Comparison of ENCODE assay signal across 8 mouse cellular contexts in the genomic region with DNA sequence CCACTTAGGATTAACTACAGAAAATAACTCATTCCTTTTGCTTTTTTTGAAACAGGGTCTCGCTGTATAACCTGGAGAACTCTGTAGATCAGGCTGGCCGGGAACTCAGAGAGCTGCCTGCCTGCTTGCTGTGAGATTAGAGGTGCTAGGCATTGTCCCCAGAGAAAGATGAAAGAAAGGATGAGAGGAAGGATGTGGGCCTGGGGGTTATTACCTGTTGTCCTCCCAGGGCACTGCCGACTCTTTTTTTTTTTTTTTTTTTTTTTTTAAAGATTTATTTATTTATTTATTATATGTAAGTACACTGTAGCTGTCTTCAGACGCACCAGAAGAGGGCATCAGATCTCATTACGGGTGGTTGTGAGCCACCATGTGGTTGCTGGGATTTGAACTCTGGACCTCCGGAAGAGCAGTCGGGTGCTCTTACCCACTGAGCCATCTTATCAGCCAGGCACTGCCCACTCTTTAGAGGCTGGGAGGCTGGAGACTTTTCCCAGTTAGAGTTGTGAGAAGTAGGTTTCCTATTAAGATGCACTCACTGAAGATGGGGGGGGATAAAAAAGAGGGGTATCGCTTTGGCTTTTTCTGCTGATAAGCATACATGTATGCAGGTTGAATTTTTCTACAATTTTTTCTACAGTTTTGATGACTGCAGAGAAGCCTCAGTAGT. TPM values are rescaled to one million over a fixed set of nuclear protein-coding genes. Genes with fewer than 3 reads are reported as not detected.
DNase-seq lines count a peak whose midpoint lies in the region; ATAC-seq and TF ChIP-seq lines count a peak whose summit lies in the region.
"Not testable (repeated sequence)": the region's sequence is repeated elsewhere in the genome, so short reads cannot be mapped to it uniquely, and the experiment has no call there.

No protein-coding gene starts in this region.

- peaks cover 67% of the 10 kb centered on the region for H3K4me1 ChIP-seq in E14TG2a.4 (replicated peaks; ENCODE audit: low read depth, low read length)
- peaks cover 43% of the 10 kb centered on the region for H3K4me1 ChIP-seq in embryonic facial prominence, embryonic 10.5 days
- H3K4me1 ChIP-seq in forebrain, embryonic 14.5 days (ENCODE audit: control insufficient read depth, insufficient read depth, low read length): peaks cover 20% of the 10 kb centered on the region
- H3K4me1 ChIP-seq in heart, embryonic 12.5 days (replicated peaks): peaks cover 49% of the 10 kb centered on the region
- H3K4me1 ChIP-seq in hindbrain, embryonic 14.5 days (replicated peaks; ENCODE audit: control insufficient read depth, insufficient read depth, low read length): peaks cover 38% of the 10 kb centered on the region
- peaks cover 53% of the 10 kb centered on the region for H3K4me1 ChIP-seq in limb, embryonic 13.5 days
- peaks cover 55% of the 10 kb centered on the region for H3K4me1 ChIP-seq in liver, embryonic 13.5 days (replicated peaks)
- H3K4me1 ChIP-seq in neural tube, embryonic 12.5 days: peaks cover 26% of the 10 kb centered on the region

- not testable (repeated sequence) for H3K27me3 ChIP-seq in E14TG2a.4 (ENCODE audit: insufficient read depth, low read length); embryonic facial prominence, embryonic 10.5 days (replicated peaks; ENCODE audit: low read depth, poor library complexity, severe bottlenecking); forebrain, embryonic 14.5 days (replicated peaks; ENCODE audit: control insufficient read depth, insufficient read depth, low read length); heart, embryonic 12.5 days (replicated peaks); hindbrain, embryonic 14.5 days (ENCODE audit: control insufficient read depth, insufficient read depth, low read length); limb, embryonic 13.5 days; liver, embryonic 13.5 days; neural tube, embryonic 12.5 days (replicated peaks)

- 76% methylated on average over 8 of the region's 8 CpGs for WGBS in embryonic facial prominence, embryonic 10.5 days
- WGBS in forebrain, embryonic 14.5 days: 80% methylated on average over 6 of the region's 8 CpGs
- WGBS in heart, embryonic 12.5 days: 64% methylated on average over 8 of the region's 8 CpGs
- WGBS in hindbrain, embryonic 14.5 days: 86% methylated on average over 6 of the region's 8 CpGs
- 71% methylated on average over 8 of the region's 8 CpGs for WGBS in limb, embryonic 13.5 days
- 68% methylated on average over 7 of the region's 8 CpGs for WGBS in liver, embryonic 13.5 days (ENCODE audit: insufficient replicate concordance)
- WGBS in neural tube, embryonic 12.5 days: 76% methylated on average over 8 of the region's 8 CpGs

- TF ChIP-seq CTCF in E14TG2a.4 (conservative IDR thresholded peaks at IDR 0.05; ENCODE audit: low read length): not testable (repeated sequence)

- H3K9ac ChIP-seq in forebrain, embryonic 14.5 days (ENCODE audit: low read length); heart, embryonic 12.5 days; hindbrain, embryonic 14.5 days; neural tube, embryonic 12.5 days: not testable (repeated sequence)
- peak overlapping the region; percentile 31; the same call in 1 of the 2 replicates for H3K9ac ChIP-seq in limb, embryonic 13.5 days
- peak overlapping the region; percentile 22; the same call in 1 of the 2 replicates for H3K9ac ChIP-seq in liver, embryonic 13.5 days

- not testable (repeated sequence) for H3K27ac ChIP-seq in embryonic facial prominence, embryonic 10.5 days (replicated peaks); forebrain, embryonic 14.5 days (ENCODE audit: low read depth, low read length); heart, embryonic 12.5 days (ENCODE audit: poor library complexity, severe bottlenecking); hindbrain, embryonic 14.5 days; limb, embryonic 13.5 days; liver, embryonic 13.5 days; neural tube, embryonic 12.5 days

- DNase-seq in embryonic facial prominence, embryonic 10.5 days (ENCODE audit: low spot score); forebrain, embryonic 14.5 days (ENCODE audit: low spot score); hindbrain, embryonic 14.5 days (ENCODE audit: low spot score); liver, embryonic 13.5 days: not testable (repeated sequence)

- H3K4me3 ChIP-seq in E14TG2a.4 (replicated peaks; ENCODE audit: low read length): peak overlapping the region; percentile 89
- H3K4me3 ChIP-seq in embryonic facial prominence, embryonic 10.5 days: peak overlapping the region; percentile 16; the same call in 1 of the 2 replicates
- not testable (repeated sequence) for H3K4me3 ChIP-seq in forebrain, embryonic 14.5 days (ENCODE audit: low read depth, low read length); heart, embryonic 12.5 days; hindbrain, embryonic 14.5 days (replicated peaks; ENCODE audit: low read length); limb, embryonic 13.5 days; liver, embryonic 13.5 days (replicated peaks); neural tube, embryonic 12.5 days

- peaks cover 71% of the 10 kb centered on the region for H3K36me3 ChIP-seq in E14TG2a.4 (ENCODE audit: insufficient read depth, low read length)
- H3K36me3 ChIP-seq in embryonic facial prominence, embryonic 10.5 days (replicated peaks): peaks cover 75% of the 10 kb centered on the region
- H3K36me3 ChIP-seq in forebrain, embryonic 14.5 days (ENCODE audit: control insufficient read depth, insufficient read depth, low read length): peaks cover 55% of the 10 kb centered on the region
- H3K36me3 ChIP-seq in heart, embryonic 12.5 days: peaks cover 60% of the 10 kb centered on the region
- peaks cover 50% of the 10 kb centered on the region for H3K36me3 ChIP-seq in hindbrain, embryonic 14.5 days (replicated peaks; ENCODE audit: control insufficient read depth, insufficient read depth)
- peaks cover 60% of the 10 kb centered on the region for H3K36me3 ChIP-seq in limb, embryonic 13.5 days
- H3K36me3 ChIP-seq in liver, embryonic 13.5 days: peaks cover 66% of the 10 kb centered on the region
- H3K36me3 ChIP-seq in neural tube, embryonic 12.5 days: peaks cover 49% of the 10 kb centered on the region

- H3K9me3 ChIP-seq in E14TG2a.4 (ENCODE audit: low read length); embryonic facial prominence, embryonic 10.5 days; forebrain, embryonic 14.5 days (replicated peaks; ENCODE audit: control insufficient read depth, low read length); heart, embryonic 12.5 days (replicated peaks); hindbrain, embryonic 14.5 days (ENCODE audit: control insufficient read depth, low read length); limb, embryonic 13.5 days; liver, embryonic 13.5 days (replicated peaks); neural tube, embryonic 12.5 days: not testable (repeated sequence)

- ATAC-seq in forebrain, embryonic 14.5 days; heart, embryonic 12.5 days (ENCODE audit: insufficient number of reproducible peaks, low FRiP score); hindbrain, embryonic 14.5 days (ENCODE audit: low FRiP score); limb, embryonic 13.5 days (ENCODE audit: low FRiP score, low read depth); liver, embryonic 13.5 days (ENCODE audit: low read depth); neural tube, embryonic 12.5 days (ENCODE audit: low FRiP score, low read depth): not testable (repeated sequence)

- peak overlapping the region; percentile 88; the same call in 1 of the 2 replicates for H3K4me2 ChIP-seq in forebrain, embryonic 14.5 days (ENCODE audit: low read length)
- 0 out of 2 replicates have a peak overlapping the region, but pooled peaks have one; percentile 21 for H3K4me2 ChIP-seq in heart, embryonic 12.5 days
- 0 out of 2 replicates have a peak overlapping the region, but pooled peaks have one; percentile 24 for H3K4me2 ChIP-seq in hindbrain, embryonic 14.5 days (replicated peaks)
- peak overlapping the region; percentile 97 for H3K4me2 ChIP-seq in limb, embryonic 13.5 days (replicated peaks)
- 0 out of 2 replicates have a peak overlapping the region, but pooled peaks have one; percentile 3 for H3K4me2 ChIP-seq in liver, embryonic 13.5 days
- H3K4me2 ChIP-seq in neural tube, embryonic 12.5 days (replicated peaks): 0 out of 2 replicates have a peak overlapping the region, but pooled peaks have one; percentile 5

RNA-seq across cellular contexts. Expression of gene Nedd4, which starts 4.3 kb away (rescaled TPM):
- 660 and 664 TPM in 2 replicates for polyA plus RNA-seq in embryonic facial prominence, embryonic 10.5 days (2016; fragmentation: Nextera tagmentation; extraction: Ambion mirVana)
- 437 and 459 TPM in 2 replicates for polyA plus RNA-seq in forebrain, embryonic 14.5 days (2014; fragmentation: Nextera tagmentation; extraction: Ambion mirVana)
- polyA plus RNA-seq in heart, embryonic 12.5 days (2016; fragmentation: Nextera tagmentation; extraction: Ambion mirVana): 624 and 643 TPM in 2 replicates
- polyA plus RNA-seq in hindbrain, embryonic 14.5 days (2014; fragmentation: Nextera tagmentation; extraction: Ambion mirVana): 478 and 513 TPM in 2 replicates
- polyA plus RNA-seq in limb, embryonic 13.5 days (2015; fragmentation: Nextera tagmentation; extraction: Ambion mirVana): 754 and 779 TPM in 2 replicates
- 114 and 134 TPM in 2 replicates for polyA plus RNA-seq in liver, embryonic 13.5 days (2015; fragmentation: Nextera tagmentation; extraction: Ambion mirVana)
- polyA plus RNA-seq in neural tube, embryonic 12.5 days (2016; fragmentation: Nextera tagmentation; extraction: Ambion mirVana): 605 and 637 TPM in 2 replicates

Comparison
In these comparisons a context has a peak if more than half of its experiments do, and no peak if none do; other contexts are left out.
1. H3K4me2 ChIP-seq: peak in every context shown above with its lines; median percentile 97 in limb, embryonic 13.5 days; 88 in forebrain, embryonic 14.5 days; 24 in hindbrain, embryonic 14.5 days; 21 in heart, embryonic 12.5 days; 5 in neural tube, embryonic 12.5 days; 3 in liver, embryonic 13.5 days.